Mouse (Mus musculus) embryonic facial prominence, embryonic 11.5 days (tissue): ENCODE results near the gene Crcp. TPM values are rescaled to one million over a fixed set of nuclear protein-coding genes. Genes with fewer than 3 reads are reported as not detected.

Experiments
- ATAC-seq: fragments of 200-750 bp; cut with Nextera tagmentation; replicated peaks from 2 replicates; pipeline ENCODE4 v1.8.0; 2017; ENCODE audit warnings: low read depth; ENCODE audit not compliant: insufficient number of reproducible peaks, low FRiP score, low TSS enrichment
- DNase-seq: peaks from one replicate; pipeline ENCODE4 v3.0.0-alpha.2; 2015; ENCODE audit warnings: low spot score
- H3K27ac ChIP-seq: fragments of 300-500 bp; sonication (generic); replicated peaks from 2 replicates; pipeline ENCODE4 v1.5.1; 2014; ENCODE audit warnings: mild to moderate bottlenecking, low read depth, low read length, control low read depth
- H3K27me3 ChIP-seq: fragments of 300-500 bp; sonication (generic); 2 replicates; pipeline ENCODE4 v1.6.1; 2014; ENCODE audit warnings: mild to moderate bottlenecking, low read length, moderate library complexity, mixed read lengths; ENCODE audit not compliant: control insufficient read depth, insufficient read depth
- H3K36me3 ChIP-seq: fragments of 300-500 bp; sonication (generic); replicated peaks from 2 replicates; pipeline ENCODE4 v1.6.1; 2014; ENCODE audit warnings: low read depth, mild to moderate bottlenecking, low read length, moderate library complexity, mixed read lengths; ENCODE audit not compliant: control insufficient read depth, insufficient read depth
- H3K4me1 ChIP-seq: fragments of 300-500 bp; sonication (generic); 2 replicates; pipeline ENCODE4 v1.6.1; 2014; ENCODE audit warnings: low read length, mixed read lengths; ENCODE audit not compliant: control insufficient read depth, insufficient read depth
- H3K4me2 ChIP-seq: fragments of 300-500 bp; sonication (generic); 2 replicates; pipeline ENCODE4 v1.6.1; 2014; ENCODE audit warnings: low read depth, mild to moderate bottlenecking, control low read depth, low read length, moderate library complexity
- H3K4me3 ChIP-seq: fragments of 300-500 bp; sonication (generic); 2 replicates; pipeline ENCODE4 v1.5.1; 2014; ENCODE audit warnings: low read depth, low read length, control low read depth
- H3K9ac ChIP-seq: fragments of 300-500 bp; sonication (generic); replicated peaks from 2 replicates; pipeline ENCODE4 v1.6.1; 2014; ENCODE audit warnings: mild to moderate bottlenecking, control low read depth, low read length
- H3K9me3 ChIP-seq: fragments of 300-500 bp; sonication (generic); replicated peaks from 2 replicates; pipeline ENCODE4 v1.6.1; 2016; ENCODE audit warnings: mild to moderate bottlenecking, low read length, inconsistent platforms, mixed read lengths; ENCODE audit not compliant: control insufficient read depth
- WGBS: fragments of 180-500 bp; shearing (Covaris S2); extraction: QIAGEN DNeasy Blood & Tissue Kit; methylation state at CpG from one replicate; pipeline ENCODE4 v1.1.7; 2014; 5-methylcytosine and 5-hydroxymethylcytosine counted together
- polyA plus RNA-seq: library from polyadenylated mRNA; unstranded; fragments of >200 nt; fragmentation: Nextera tagmentation; extraction: Ambion mirVana; gene quantifications from 2 replicates; pipeline ENCODE4 v1.2.1, GENCODE M21; 2014

Gene Crcp
- polyA plus RNA-seq, 1 experiment from 2014 or later: 30.9 TPM

DNA sequence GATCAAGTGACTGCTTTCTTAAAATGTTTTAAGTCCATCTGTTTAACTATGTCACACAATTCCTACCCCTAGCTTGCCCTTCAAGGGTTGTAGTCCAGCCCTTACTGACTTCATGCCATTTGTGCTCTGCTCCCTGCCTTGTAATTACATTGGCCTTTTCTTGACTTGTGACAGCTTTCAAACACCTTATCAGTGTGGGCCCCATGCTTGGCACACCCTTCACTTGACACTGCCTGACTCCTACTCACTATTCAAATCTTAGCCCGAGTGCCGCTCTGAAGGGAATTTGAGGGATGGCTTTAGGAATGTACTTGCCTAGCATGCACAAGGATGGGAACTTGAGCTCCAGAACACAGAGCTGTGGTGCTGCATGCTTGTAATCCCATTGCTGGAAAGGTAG lies 68.7 kb downstream of the Crcp start:
- Histone ChIP-seq H3K27ac (no peak overlapping the region), H3K4me1 (no peaks in the 10 kb centered on the region), H3K9me3 (no peaks in the 10 kb centered on the region), H3K36me3 (no peaks in the 10 kb centered on the region), H3K4me2 (no peak overlapping the region), H3K9ac (no peak overlapping the region), H3K27me3 (no peaks in the 10 kb centered on the region), H3K4me3 (no peak overlapping the region)
- no peak for ATAC-seq
- WGBS: 92% methylated on average over 2 of the region's 2 CpGs
- no peak for DNase-seq

DNA sequence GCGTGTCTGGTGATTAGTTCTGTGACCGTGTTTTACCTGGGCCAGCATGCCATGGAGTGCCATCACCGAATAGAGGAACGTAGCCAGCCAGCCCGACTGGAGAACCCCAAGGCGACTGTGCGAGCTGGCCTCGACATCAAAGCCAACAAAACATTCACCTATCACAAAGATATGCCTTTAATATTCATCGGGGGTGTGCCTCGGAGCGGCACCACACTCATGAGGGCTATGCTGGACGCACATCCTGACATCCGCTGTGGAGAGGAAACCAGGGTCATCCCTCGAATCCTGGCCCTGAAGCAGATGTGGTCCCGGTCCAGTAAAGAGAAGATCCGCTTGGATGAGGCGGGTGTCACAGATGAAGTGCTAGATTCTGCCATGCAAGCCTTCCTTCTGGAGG lies 72.6 kb downstream of the Crcp start:
- WGBS: 94% methylated on average over 17 of the region's 17 CpGs
- no peaks in the 10 kb centered on the region for H3K36me3 ChIP-seq
- H3K27ac ChIP-seq: no peak overlapping the region
- no peak overlapping the region for H3K9ac ChIP-seq
- H3K4me2 ChIP-seq: no peak overlapping the region
- no peaks in the 10 kb centered on the region for H3K27me3 ChIP-seq
- no peaks in the 10 kb centered on the region for H3K4me1 ChIP-seq
- H3K9me3 ChIP-seq: no peaks in the 10 kb centered on the region
- ATAC-seq (no peak), DNase-seq (no peak)
- H3K4me3 ChIP-seq: no peak overlapping the region

DNA sequence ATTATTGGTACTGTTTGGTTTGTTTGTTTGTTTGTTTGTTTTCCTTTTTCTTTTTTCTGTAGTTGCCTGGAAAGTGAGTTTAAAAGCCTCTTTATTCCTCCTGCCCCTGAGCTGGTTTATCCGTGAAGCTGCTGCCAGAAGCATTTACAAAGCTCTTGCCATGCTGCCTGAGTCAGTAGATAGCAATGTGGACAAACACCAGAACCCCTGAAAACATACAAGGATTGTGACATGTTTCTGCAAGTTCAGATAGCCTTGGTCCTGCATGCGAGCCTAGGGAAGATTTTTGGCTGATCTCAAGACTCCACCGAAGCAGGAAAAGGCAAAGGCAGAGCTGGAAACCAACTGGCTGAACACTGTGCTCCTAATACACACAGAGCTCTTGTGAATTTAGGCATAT lies 80.3 kb downstream of the Crcp start:
- ATAC-seq (no peak), DNase-seq (no peak)
- WGBS: 91% methylated on average over 3 of the region's 3 CpGs
- H3K36me3 ChIP-seq: no peaks in the 10 kb centered on the region
- no peak overlapping the region for H3K4me3 ChIP-seq
- no peak overlapping the region for H3K27ac ChIP-seq
- H3K9ac ChIP-seq: no peak overlapping the region
- H3K4me1 ChIP-seq: no peaks in the 10 kb centered on the region
- H3K9me3 ChIP-seq: no peaks in the 10 kb centered on the region
- H3K4me2 ChIP-seq: no peak overlapping the region
- H3K27me3 ChIP-seq: no peaks in the 10 kb centered on the region

Other genes with a start within 250 kb of the Crcp start
- gene Psph, start 241.8 kb upstream of the Crcp start, polyA plus RNA-seq: 34.9 and 36.0 TPM in 2 replicates
- gene Sumf2, start 182.3 kb upstream of the Crcp start, polyA plus RNA-seq: 58.3 and 64.4 TPM in 2 replicates
- 1,023 and 1,076 TPM in 2 replicates for gene Chchd2, start 141.8 kb upstream of the Crcp start, polyA plus RNA-seq
- gene Zbed5, start 133.6 kb upstream of the Crcp start, polyA plus RNA-seq: 11.7 and 12.0 TPM in 2 replicates
- 0.13 TPM in 1 of 2 replicates, not detected in the other for gene Phkg1, start 130.7 kb upstream of the Crcp start, polyA plus RNA-seq
- 4.3 TPM in 2 replicates for gene Nupr1l, start 120.8 kb upstream of the Crcp start, polyA plus RNA-seq
- gene Vkorc1l1, start 87.3 kb upstream of the Crcp start, polyA plus RNA-seq: 33.4 and 41.3 TPM in 2 replicates
- 45.1 and 45.5 TPM in 2 replicates for gene Gusb, start 26.2 kb upstream of the Crcp start, polyA plus RNA-seq
- gene Asl, start within 50 bp of the Crcp start, polyA plus RNA-seq: 21.0 and 29.6 TPM in 2 replicates
- gene Tpst1, start 44.0 kb downstream of the Crcp start, polyA plus RNA-seq: 70.4 and 72.9 TPM in 2 replicates
- 4.9 and 5.0 TPM in 2 replicates for gene Kctd7, start 115.6 kb downstream of the Crcp start, polyA plus RNA-seq
- 23.6 and 25.1 TPM in 2 replicates for gene Rabgef1, start 142.5 kb downstream of the Crcp start, polyA plus RNA-seq
- gene Tmem248, start 187.8 kb downstream of the Crcp start, polyA plus RNA-seq: 34.5 and 37.1 TPM in 2 replicates
- gene Sbds, start 226.2 kb downstream of the Crcp start, polyA plus RNA-seq: 65.1 and 68.2 TPM in 2 replicates
- 27.8 and 30.1 TPM in 2 replicates for gene Tyw1, start 226.3 kb downstream of the Crcp start, polyA plus RNA-seq